Mouse (Mus musculus) ovary, postnatal 36 days (tissue): ENCODE measurements around the gene Tomm20.
"Not testable (repeated sequence)": the region's sequence is repeated elsewhere in the genome, so short reads cannot be mapped to it uniquely, and the experiment has no call there.

ENCODE experiments used
- DNase-seq: peaks from one replicate; pipeline ENCODE4 v3.0.0; 2022; ENCODE audit warnings: low spot score, mixed read lengths

Gene Tomm20

DNA sequence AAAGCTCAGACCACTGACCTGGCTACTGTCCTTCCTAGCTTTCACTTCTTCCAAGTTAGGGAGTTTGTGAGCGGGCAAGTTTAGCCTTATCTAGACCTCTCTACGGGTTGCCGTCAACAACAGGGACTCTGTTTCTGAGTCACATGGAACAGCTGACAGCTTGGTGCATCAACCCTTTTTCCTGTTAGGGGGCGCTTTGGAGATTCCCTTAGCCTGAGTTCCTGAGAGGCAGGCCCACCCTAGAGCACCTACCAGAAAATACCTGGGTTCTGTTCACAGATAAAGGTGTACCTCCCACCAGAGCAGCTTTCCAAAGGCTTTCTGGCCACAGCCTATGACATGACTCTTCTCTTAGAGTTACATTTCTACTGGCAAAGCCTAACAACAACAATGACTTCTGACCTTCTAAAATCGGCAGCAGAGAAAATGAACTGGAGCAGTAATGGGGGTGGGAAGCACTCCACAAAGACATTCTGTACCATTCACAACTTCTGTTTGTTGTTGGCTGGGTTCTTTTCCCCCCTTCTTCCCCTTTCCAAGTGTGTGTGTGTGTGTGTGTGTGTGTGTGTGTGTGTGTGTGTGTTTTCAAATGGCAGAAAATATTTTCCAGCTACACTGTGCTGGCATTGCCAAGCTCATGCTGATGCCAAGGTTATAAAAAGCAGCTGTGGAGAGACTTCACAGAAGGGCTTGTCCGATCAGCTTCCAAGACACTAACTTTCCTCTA is 28.3 kb downstream of the Tomm20 start:
- DNase-seq: no peak

DNA sequence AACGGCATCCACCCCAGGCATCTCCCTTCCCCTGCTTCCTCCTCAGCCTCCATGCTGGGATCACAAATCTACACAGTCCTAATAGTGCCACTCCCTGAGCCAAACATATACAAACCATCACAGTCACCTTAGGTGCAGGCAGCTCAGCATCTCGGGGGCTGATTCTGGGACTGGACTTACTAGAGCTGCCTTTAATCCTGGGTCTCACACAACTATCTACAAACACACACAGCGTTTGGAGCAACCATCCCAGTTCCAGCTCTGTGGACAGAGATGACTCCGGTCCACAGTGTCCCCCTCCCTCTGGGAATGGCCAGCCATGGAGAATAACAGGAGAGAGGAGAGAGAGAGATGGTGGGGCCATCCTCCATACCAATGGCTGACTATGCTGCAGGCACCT is 29.0 kb downstream of the Tomm20 start:
- DNase-seq: no peak

DNA sequence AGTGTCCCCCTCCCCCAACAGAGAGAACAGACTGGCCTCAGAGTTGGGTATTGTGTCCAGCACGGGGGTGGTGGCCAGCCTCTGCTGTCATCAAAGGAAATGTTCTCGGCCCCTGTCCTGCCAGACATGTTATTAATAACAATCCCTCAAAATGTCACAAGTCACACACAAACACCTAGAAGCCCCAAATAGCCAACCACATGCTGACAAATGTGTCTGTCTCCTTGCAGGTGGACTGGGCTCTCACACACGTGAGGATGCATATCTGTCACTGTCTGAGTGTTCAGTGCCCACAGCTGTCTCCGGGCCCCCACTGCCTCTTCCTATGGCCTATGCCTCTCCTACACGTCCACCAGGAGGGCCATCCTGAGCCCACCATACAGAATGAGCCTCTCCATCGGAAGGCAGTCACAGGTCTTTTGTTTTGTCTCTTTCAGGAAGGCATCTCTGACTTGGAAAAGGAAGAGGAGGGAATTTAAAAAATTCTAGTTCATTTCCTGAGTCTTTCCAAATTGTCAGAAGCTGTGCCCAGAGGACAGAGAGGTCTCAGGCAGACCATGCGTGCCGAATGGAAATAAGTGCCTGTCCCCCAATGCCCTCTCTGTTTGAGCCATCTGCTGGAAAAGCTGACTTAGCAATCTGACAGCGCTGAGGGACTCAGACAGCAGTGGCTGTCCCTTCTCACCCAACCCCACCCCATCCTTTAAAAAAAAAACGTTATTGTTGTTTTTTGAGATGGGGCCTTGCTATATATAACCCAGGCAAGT is 30.9 kb downstream of the Tomm20 start:
- DNase-seq: no peak

DNA sequence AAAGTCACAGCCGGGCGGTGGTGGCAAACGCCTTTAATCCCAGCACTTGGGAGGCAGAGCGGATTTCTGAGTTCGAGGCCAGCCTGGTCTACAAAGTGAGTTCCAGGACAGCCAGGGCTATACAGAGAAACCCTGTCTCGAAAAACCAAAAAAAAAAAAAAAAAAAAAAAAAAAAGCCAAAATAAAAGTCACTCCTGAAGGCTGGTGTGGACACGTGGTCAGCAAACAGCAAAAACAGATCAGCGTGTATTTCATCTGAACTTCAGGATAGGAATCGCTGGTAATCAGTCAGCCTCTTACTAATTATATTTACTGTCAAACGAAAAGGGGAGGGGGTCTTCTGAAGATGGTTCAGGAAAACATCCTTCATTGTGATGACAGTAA is 31.5 kb downstream of the Tomm20 start:
- not testable (repeated sequence) for DNase-seq

DNA sequence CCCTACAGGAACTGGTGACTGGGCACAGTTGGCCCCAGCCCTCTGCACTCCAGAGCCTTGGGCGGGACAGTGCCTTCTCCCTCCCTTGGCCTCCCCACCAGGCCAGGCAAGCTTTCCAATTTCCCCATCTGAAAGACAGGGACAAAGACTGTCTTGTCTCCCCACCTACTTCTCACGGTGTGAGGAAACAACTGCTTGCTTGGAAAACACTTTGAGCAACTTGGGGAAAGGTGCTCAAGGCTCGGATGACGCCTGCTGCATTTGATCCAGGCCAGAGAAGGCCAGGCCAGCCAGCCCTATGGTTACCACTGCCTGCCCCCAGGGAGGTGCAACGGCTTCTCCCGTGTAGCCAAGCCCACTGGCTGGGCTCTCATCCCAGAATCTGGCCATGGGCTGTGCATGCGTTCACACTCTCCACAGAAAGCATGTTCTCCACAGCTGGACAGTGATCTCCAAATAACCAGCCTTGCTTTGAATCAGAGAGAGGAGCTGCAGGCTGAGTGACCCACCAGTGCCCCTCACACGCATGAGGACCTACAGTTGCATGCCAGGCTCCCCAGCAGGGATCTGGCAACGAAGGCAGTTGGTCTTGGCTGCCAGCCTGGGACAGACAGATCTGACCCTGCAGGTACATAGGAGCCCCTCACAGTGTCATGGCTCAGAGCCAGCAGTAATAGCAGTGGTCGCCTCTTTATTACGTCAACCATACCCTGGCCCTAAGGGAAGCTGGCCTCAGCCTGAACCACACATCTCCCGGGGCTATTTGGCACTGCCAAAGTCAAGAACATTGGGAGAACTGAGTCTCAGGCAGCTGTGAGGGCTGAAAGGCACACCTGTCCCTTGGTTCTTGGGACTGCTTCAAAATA is 32.2 kb downstream of the Tomm20 start:
- DNase-seq: peak; percentile 52

DNA sequence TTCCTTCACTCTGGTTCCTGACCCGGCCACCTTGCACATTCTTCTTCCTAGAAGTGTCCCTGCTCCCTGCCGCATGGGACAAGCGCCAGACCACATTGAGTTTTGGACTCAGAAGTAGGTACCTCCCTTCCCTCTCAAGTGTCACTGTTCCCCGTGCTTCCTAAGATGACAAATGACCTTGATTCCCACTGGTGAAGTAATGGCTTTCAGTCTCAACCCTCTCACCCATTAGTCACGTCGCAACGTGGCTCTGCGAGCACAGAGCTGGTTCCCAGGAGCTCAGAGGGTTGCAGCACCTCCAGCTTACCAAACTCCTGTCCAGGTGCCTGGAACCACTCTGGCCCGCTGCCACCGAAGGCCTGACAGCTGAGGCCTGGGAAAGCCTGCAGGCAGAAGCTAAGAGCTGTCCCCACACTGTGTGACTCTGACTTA is 36.3 kb downstream of the Tomm20 start:
- DNase-seq: no peak

DNA sequence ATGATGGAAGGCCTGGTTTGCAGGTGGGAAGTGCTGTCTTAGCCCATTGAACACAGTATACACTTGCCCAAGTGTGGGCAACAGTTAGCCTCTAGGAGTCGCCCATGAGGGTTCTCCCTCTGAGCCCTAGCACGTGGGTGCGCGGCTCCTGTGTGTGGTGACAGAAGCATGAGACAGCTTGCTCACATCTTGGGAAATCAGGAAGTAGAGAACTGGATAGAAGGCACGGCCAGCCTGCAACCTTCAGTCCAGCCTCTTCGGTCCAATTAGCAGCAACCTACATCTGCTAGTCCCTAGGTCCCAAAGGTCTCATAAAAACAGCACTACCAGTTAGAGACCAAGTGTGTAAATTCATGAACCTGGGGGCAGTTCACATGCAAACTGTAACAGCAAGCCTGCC is 36.8 kb downstream of the Tomm20 start:
- DNase-seq: no peak

DNA sequence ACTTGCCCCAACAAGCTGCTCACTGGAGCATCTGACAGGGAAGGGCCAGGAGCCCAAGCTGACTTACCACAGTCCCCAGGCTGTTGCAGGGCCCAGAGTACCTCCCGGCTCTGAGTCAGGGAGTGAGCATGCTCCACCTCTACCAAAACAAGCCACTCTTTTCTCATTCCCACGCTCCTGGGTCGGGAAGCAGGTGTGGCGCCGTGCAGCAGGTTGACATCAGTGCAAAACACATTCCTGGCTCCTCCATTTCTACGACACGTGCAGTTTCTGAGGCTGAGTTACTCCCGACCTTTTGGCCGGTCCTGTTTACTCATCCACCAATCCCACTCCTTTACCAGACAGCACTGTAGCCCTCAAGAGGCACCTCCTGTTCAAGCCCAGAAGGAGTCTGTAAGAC is 37.7 kb downstream of the Tomm20 start:
- no peak for DNase-seq

DNA sequence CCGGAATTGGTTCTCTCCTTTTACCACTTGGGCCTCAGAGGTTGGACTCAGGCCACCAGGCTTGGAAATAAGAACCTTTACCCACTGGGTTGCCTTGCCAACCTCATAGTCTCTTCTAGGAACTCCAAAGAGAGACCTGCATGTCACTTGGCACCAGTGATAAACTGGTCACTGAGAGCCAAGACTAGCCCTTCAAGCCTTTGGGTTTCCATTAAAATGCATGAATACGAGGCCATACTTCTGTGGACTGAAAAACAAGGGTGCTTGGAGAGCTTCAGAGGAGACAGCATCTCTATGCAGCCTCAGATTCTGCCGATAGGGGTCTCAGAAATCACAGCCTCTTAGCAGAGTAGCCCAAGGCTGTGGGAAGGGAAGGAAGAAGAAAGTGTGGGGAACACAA is 38.3 kb downstream of the Tomm20 start:
- no peak for DNase-seq

DNA sequence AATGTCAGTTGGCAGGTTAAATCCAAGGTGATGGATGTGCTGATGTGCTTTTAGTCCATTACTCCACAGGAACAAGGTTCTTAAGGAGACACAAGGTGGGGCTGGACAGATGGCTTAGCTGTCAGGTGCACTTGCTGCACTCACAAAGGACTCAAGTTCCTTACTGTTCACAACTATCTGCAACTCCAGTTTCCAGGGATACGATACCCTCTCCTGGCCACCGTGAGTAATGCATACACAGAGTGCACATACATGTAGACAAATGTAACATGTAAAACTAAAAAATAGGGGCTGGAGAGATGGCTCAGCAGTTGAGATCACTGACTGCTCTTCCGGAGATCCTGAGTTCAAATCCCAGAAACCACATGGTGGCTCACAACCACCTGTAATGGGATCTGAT is 40.3 kb downstream of the Tomm20 start:
- no peak for DNase-seq

DNA sequence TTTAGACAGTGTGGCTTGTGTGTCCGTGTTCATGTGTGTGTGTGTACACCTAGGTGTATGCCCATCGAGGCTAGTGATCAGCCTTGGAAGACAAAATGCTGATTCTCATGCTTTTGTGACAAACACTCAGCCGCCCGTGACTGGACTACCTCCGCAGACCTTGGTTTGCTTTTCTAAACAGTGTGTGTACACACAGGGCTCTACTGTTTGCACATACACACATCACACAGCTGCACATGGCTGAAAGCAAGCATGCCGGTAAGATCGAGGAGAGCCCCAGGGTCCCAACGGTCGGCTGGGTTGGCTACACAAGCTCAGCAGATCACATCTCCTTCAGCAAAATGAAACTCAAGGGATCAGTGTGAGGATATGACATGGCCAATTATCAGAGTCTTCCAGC is 41.7 kb downstream of the Tomm20 start:
- DNase-seq: no peak

DNA sequence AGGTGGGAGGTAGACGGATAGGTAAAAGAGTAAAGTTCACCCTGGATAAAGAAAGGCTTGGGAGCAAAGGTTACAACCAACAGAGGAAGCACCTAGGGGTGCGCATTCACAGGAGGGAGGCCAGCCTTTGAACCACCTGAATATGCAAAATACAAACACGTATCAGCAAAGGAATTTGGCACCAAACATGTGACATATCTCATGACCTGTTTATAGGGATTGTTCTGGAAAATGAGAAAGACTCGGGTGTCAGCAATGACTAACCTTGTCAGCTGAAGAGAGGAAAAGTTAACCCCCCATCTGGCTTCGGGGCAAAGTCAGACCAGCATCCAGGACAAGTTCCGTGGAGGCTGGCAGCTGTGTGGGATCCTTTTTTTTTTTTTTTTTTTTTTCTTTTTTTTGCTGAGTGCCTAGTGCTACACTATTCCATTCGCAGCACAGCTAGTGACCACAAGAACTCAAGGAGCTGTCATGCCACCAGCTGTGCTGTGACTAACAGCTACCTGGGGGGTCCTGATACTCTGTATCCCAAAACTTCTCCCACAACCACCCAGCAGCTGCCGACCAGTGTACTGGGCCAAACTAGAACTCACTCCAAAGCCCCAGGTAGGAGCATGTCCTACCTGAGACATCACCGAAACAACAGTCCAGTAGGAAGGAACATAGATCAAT is 42.3 kb downstream of the Tomm20 start:
- no peak for DNase-seq

DNA sequence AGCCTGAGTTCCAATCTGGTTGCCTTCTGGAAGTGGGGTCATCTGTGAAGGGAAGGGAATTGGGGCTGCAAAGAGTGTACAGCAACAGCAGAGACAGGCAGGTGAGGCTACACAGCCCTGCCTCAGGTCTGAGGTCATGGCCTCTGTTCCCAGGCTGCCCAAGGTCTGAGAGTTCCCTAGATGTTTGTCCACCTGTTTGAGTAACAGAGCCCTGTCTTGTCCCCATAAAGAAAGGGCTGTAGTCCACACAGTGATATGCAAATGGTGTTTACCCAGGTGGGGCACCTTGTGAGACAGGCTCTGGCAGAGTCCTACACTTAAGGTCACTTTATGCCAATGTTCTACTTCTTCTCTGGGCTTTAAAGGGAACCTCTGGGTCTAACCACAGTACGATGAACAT is 44.0 kb downstream of the Tomm20 start:
- DNase-seq: no peak

DNA sequence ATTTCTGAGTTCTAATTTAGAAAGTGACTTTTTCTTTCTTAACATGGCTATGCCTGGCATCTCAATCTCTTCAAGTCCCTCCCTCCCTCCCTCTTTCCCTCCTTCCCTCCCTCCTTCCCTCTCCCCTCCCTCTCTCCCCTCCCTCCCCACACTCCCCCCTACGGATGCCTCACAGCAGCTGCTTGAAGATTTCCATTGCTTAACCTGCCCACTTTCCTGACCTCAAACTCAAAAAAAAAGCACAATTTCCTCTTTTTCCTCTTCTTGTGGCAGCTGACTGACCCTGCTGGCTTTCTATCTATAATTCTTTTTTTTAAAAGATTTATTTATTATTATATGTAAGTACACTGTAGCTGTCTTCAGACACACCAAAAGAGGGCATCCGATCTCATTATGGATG is 44.6 kb downstream of the Tomm20 start:
- DNase-seq: no peak

DNA sequence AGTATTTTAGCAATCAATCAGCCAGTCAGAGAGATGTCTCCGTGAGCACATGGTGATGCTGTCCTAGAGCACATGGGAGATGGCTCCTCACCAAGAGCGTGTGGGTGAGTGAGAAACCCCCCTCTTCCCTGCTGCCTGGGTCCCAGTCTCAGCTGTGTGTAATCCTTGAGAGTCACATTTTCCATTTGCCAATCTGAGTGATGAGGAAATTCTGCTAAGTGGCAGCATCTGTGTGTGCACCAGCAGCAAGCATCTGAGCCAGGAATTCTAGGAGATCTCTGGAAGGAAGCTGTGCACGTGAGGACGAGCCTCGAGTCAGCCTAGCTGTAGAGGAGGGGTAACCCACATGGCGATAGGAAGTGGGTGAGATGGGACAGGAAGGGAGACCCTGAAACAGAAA is 50.5 kb downstream of the Tomm20 start:
- peak; percentile 20 for DNase-seq

DNA sequence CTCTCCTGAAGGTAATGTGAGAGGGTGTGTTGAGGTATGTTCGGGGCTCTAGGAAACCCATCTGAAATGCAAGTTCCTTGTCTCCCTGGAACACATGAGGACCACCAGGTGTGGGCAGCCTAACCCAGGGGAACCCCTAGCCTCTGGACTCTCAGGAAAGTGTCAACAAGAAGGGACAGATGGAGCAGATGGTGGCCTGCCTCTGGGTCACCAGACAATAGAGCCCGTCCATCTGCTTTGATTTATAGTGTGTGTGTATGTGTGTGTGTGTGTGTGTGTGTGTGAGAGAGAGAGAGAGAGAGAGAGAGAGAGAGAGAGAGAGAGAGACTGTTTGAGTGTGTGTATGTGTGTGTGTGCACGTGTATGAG is 58.0 kb downstream of the Tomm20 start:
- no peak for DNase-seq

DNA sequence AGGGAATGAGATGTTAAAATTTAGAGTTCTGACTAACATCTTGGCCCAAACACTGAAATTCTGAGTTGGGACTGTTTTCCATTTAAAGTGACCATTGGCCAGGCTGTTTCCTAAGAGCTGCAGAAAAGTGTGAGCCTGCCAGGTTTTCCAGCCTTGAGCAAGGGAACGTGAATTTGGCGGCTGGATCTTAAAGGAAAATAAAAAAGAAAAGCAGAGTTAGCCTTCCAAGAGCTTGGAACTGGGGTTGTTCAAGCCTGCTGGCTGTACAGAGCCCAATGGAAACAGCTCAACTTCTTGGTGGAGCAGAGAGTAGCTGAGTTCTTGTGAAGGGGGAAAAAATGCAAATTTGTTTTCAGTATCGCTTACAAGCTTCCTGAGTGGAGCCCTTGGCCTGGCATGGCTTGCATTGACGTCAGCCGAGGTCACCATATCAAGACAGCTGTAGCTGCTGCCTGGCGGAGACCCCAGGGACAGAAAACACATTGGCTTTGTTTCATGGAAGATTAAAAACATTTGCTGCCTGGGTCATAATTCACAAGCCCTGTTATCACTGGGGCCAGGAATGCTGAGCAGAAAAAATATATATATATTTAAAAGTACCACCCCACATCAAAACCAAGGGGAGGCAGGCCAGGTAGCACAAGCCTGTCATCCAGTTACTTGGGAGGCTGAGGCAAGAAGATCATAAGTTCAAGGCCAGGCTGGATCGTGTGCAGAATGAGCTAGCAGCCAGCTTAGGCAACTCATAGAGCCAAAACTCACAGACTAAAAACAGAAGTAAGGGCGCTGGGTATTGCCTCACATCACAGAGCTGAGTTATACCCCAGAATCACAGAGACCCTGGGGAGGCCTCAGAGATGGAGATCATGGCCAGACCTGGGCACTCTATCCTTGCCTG is 58.7 kb downstream of the Tomm20 start:
- DNase-seq: peak; percentile 70

DNA sequence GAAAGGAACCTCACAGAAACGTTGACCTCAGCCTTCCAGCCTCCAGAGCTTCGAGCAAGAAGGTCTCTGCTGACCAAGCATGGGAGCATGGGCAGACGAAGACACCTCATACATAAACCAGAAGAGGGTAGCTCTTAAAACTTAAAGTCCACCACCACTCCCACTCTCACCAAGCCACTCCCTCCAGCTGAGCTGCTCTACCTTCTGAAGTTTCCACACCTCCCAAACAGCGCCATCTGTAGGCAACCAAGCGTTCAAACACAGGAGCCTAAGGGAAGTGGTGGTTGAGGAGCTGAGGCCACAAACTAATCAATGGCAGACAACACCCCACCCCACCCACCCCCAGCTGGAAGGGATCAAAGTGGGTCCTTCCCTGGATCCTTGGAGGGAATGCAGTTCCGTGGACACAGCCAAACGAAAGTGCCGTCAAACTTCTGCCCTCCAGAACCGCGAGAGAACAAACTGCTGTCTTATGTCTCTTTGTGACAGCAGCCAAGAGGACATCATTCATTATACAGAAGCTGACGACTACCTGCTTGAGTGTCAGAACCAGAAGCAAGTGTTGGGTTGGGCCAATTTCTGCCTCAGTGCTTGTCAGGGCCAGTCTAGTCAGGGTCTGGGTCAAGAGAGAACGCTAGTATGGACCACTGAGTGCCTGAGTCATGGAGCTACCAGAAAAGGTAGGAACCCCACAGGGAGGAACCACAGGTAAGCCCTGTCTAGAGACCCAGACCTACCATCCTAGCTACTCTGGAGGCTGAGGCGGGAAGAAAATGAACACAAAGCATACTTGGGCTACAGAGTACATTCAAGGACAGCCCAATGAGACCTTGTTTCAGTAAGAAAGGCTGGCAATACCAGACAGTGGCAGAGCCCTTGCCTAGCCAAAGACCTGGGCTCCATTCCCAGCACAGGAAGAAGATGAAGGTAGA is 59.8 kb downstream of the Tomm20 start:
- no peak for DNase-seq

DNA sequence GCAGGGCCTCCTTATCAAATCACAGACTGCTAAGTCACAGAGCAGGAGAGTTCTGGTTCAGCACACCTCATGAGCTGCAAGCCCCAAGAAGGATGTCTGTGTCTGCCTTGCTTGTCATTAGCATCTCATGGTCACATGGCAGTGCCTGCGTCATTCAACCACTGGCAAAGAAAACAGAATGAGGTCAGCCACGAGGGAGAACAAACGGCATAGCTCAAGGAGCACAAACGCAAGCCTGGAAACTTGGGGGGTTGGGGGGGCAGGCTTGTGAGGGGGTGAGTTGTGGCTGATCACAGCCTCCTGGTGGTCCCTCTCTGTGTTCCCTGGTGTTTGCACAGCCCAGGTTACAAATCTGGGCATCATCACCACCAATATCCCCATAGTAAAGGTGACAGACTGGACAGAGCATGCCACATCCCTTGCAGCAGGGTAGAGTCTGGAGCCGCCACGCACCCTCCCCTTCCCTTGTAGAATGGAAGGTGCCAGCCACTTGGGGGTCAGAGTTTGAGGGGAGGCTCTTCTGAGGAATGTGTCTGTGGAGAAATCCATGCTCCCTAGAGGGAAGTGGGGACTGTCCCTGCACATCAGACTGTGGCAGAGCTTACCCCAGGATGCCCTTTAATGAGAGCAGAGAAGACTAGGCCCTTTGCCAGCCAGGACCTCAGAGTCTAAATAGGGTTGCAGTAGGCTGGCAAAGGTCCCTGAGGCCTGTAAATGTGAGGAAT is 61.3 kb downstream of the Tomm20 start:
- DNase-seq: peak; percentile 31
